22 mouse cellular contexts compared by ENCODE assay signal in genomic region chr8:61847494-61847893, GRCm38 (mm10).
"Had no signal": no experiment of that assay in that cellular context is flagged by ENCODE, and none has a peak within 500 bp of the region (broad histone marks: within the 10 kb centered on the region; RNA-seq: fewer than 3 reads in every experiment).

No protein-coding gene starts in this region.

- ATAC-seq: liver, embryonic 12.5 days; midbrain, embryonic 15.5 days had no signal

- H3K27me3 ChIP-seq: limb, embryonic 13.5 days; liver, embryonic 12.5 days; liver, embryonic 15.5 days; midbrain, embryonic 12.5 days; midbrain, embryonic 15.5 days; neural tube, embryonic 13.5 days had no signal

- H3K4me1 ChIP-seq: liver, embryonic 12.5 days; liver, embryonic 15.5 days; midbrain, embryonic 15.5 days had no signal

- H3K4me2 ChIP-seq: limb, embryonic 13.5 days; liver, embryonic 12.5 days; liver, embryonic 15.5 days; midbrain, embryonic 12.5 days; midbrain, embryonic 15.5 days; neural tube, embryonic 13.5 days had no signal

- H3K27ac ChIP-seq: kidney, postnatal 0 days; layer of hippocampus, adult 2 months; limb, embryonic 10.5 days; limb, embryonic 13.5 days; liver, embryonic 12.5 days; liver, embryonic 15.5 days; macrophage; midbrain, embryonic 12.5 days; midbrain, embryonic 15.5 days; neural tube, embryonic 13.5 days; stomach, postnatal 0 days had no signal

- H3K36me3 ChIP-seq: limb, embryonic 10.5 days; limb, embryonic 13.5 days; liver, embryonic 12.5 days; liver, embryonic 15.5 days; midbrain, embryonic 12.5 days; midbrain, embryonic 15.5 days; neural tube, embryonic 13.5 days had no signal

- H3K9ac ChIP-seq: limb, embryonic 13.5 days; liver, embryonic 12.5 days; liver, embryonic 15.5 days; midbrain, embryonic 12.5 days; midbrain, embryonic 15.5 days; neural tube, embryonic 13.5 days had no signal

- DNase-seq: kidney, adult 18-20 months; kidney, postnatal 25 days; layer of hippocampus, adult 9-11 months; liver; lung, adult 18-20 months; right cerebral cortex, adult 18-20 months; right cerebral cortex, postnatal 14 days; right cerebral cortex, postnatal 4 days; thymus, adult 2 months; thymus, postnatal 14 days; thymus, postnatal 4 days had no signal

- H3K9me3 ChIP-seq: limb, embryonic 10.5 days; liver, embryonic 12.5 days; liver, embryonic 15.5 days; midbrain, embryonic 12.5 days; midbrain, embryonic 15.5 days; neural tube, embryonic 13.5 days had no signal

- H3K4me3 ChIP-seq: layer of hippocampus, adult 2 months; limb, embryonic 10.5 days; limb, embryonic 13.5 days; liver, embryonic 12.5 days; liver, embryonic 15.5 days; midbrain, embryonic 12.5 days; midbrain, embryonic 15.5 days; neural tube, embryonic 13.5 days had no signal
